Mouse (Mus musculus): ENCODE measurements around the gene Lrrc51.

DNA sequence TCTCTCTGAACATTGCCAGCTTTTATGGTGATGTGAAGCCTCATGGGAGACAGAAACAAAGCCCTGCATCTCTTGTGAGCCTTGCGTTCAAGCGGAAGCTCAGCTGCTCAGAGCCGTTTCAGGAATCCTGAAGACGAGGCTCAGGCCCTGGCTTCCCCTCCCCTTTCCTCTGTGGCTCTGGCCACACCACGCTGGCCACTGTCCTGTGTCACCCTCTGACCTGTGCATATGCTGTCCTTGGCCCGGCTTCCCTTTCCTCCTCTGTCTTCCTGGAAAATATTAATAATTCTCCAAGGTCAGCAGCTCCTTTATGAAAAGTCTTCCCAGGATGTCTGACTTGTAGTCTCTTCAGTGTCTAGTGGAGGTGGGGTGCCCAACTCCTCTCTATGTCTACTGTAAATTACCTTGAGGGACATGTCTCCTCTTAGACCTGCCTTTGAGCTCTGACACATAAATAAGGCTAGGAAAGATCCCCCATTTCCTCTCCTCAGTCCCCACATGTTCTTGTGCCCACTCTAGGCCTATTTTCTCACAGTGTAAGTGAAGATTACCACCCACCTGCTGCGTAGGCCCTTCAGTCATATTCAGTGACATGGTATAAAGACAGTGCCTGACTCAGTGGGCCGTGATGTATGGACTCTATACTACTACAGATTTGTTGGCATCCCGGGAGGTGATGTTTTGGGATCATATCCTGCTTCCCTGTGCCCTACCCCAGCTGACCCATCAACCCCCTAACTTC is 51.1 kb downstream of the Lrrc51 start:
- no peak for TF ChIP-seq CTCF (IDR thresholded peaks at IDR 0.05; ENCODE audit: extremely low read depth, insufficient read depth, insufficient read length, insufficient replicate concordance)
- TF ChIP-seq POLR2A (IDR thresholded peaks at IDR 0.05; ENCODE audit: low read depth, low read length): no peak
